Mouse (Mus musculus): ENCODE data around the gene Tpcn1.

- TF ChIP-seq CTCF (IDR thresholded peaks at IDR 0.05; ENCODE audit: low read depth, low read length): peak; percentile 78
- TF ChIP-seq POLR2A (IDR thresholded peaks at IDR 0.05; ENCODE audit: extremely low read depth, insufficient read depth, low read length): no peak
These were observed 17.2 kb upstream of the Tpcn1 start for GRCm38 (mm10) chr5:120605688-120606087.
